Mouse (Mus musculus): ENCODE data around the gene Dnajc6.

DNA sequence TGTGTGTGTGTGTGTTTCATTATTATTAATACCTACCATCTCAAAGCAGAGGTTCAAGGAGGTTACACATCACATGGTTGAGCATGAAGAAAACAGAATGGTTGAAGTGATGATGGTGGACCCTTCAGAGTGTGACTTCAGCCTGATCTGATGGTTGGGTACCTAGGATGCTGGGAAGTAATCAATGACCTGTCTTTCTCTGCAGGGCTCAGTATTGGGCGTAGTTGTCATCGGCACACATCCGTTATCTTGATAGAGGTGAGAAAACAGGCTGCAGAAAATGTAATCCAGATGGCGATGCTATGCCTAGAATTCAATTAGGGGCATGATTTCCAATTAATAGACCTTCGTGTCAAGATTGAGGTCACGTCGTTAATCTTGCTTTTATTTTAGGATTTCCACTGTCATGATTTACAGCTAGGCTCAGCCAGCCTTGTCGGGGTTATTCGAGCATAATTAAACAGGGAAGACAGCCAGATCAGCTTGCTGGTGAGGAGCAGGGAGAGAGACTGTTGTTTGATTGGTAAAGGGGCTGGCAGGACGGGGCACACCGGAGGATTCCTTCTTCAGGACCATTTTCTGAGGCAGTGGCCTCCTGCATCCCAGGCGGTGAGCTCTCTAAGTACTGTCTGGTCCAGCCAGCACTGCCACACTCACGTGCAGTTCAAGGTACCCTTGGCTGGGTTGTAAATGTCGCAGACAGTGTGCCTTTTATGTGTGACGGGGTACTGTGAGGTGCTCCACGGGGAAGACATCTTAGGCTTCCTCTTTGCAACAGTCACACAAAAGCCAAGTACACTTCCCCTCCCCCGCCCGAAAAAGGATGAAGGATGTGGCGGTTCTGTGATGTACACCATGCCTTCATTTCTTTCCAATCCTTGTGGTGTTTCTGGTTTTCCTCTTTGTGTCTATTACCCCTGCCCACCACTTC, 88.3 kb downstream of the Dnajc6 start:
- TF ChIP-seq CTCF (conservative IDR thresholded peaks at IDR 0.05; ENCODE audit: insufficient read depth, insufficient read length, low read depth, low read length) (no peak), POLR2A (IDR thresholded peaks at IDR 0.05; ENCODE audit: low read depth, low read length) (no peak)

All from kidney, adult 2 months (tissue).